Mouse (Mus musculus) 3134 (cell line): Measurements from ENCODE around the gene Rmi2.
A peak's percentile ranks its signal among the peaks of the same experiment; 100 is the strongest.
"Not testable (repeated sequence)": the region's sequence is repeated elsewhere in the genome, so short reads cannot be mapped to it uniquely, and the experiment has no call there.

Experiments used
- DNase-seq: peaks from one replicate; pipeline ENCODE4 v3.0.0-alpha.2; 2011; ENCODE audit warnings: low spot score; ENCODE audit not compliant: insufficient read length; ENCODE audit errors: extremely low read depth

The Rmi2 gene

DNA sequence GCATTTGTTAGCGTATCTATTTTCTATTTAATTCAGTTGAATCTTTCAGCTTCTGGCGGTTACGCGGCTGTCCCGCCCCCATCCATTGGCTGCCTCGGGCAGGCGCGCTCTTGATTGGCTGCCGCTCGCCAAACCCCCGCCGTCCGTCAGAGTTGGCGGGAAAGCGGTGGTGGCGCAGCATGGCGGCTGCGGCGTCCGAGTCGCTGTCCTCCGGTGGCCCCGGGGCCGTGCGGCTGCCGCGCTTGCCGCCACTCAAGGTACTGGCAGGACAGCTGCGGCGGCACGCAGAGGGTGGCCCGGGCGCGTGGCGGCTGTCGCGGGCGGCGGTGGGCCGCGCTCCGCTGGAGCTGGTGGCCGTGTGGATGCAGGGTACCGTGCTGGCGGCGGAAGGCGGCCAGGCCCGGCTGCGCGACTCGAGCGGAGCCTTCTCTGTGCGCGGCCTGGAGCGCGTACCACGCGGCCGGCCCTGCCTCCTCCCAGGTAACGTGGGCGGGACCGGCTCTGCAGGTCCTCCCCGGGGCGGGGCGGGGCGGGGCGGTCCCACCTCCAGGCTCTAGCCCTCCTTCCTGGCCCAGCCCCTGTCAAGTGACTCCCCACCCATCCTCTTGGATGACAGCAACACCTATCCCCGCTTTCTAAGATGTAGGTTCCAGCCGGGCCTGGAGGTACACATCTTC is at the start of gene Rmi2:
Rmi2 (plus strand) TSS at position 149 of the 677 bp plus-strand sequence.
- peak; percentile 88 for DNase-seq

DNA sequence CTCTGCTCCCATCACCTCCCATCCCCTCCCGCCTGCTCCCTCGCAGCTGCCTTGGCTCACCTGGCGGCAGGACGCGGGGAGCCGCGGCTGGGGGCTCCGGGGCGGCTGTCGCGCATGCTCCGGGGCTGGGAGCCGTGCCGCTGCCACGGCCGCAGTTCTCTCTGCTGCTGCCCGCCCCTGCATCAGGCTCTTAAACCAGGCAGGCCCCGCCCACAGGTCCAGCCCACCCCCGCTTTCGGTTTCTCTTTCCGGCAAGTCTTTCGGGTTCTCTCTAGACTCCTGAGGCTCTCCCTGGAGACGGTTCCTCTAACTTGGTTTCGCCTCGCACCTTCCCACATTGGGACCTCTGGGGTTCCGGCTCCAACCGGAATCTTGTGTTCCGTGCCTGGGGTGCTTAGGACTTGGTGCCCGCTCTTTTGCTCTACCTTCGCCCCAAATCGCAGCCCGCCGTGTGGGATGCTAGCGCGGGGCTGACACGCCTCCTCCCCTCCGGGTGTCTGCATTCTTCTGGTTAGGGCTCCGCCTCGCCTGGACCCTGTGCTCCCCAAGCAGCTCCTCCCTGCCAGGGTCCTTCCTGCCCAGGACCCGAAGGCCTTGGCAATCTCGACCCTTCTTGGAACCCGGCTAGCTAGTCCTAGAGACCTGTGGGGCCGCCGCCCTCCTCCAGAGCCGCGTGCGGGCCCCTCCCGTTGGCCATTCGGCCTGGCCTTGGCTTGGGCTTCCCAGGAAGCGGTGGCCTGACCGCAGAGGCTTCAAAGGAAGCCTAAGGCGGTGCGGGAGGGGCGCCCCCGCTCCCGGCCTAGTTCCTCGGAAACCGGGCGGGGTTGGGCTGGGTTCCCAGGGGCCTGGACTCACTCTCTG is 49.3 kb upstream of the Rmi2 start, which contains the start of gene Socs1:
Socs1 (minus strand) TSS at position 166 of the 861 bp plus-strand sequence.
- peak; percentile 97 for DNase-seq

DNA sequence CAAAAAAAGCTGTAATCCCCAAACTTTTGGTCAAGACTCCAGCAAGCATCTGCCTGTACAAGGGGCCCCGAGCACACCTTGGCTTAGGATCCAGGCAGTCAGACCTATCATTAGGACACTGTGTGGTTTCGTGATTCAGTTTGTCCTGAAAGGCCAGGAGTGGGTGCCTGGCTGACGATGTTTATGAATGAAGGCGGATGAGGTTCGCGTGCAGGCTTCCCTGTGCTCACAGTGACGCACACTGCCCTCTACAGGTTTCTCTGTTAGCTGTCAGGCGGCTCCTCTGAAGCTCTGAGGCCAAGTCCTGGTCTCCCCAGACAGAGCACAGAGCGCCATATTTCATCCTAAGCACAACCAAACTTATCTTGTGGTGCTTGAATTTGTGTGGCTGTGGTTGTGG is 48.6 kb upstream of the Rmi2 start:
- DNase-seq = no peak

DNA sequence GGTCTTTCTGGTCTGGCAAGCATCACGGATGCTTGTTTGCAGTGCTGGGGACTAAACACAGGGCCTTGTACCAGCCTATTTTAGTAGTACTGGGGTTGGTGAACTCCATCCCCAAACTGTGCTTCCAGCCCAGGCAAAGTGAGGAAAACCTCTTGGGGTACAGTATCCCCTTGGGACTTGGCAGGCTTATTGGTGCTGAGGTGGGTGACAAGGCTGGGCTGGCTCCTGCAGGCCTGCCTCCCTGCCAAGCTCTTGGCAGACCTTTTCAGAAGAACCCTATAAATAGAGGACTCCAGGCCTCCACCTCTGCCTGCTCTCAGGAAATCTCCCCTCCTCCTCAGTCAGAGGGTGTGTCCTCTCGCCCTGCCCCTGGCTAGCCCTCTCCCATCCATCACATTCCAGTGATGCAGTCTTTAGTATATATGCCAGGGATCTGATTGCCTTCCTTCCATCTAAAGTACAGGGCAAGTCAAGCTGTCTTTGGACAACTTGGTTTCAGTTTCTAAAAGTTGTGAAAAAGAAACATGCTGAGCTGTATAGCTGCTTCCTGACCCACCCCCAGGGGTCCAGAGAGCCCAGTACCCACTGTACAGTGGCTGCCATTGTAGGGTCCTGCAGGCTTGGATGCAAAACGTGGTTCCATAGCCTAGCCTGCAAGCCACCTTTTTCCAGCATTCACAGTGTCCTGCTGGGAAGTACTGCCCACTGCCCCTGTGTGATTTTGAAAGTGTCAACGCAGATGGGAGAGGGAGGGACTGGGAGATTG is 47.9 kb upstream of the Rmi2 start:
- no peak for DNase-seq

DNA sequence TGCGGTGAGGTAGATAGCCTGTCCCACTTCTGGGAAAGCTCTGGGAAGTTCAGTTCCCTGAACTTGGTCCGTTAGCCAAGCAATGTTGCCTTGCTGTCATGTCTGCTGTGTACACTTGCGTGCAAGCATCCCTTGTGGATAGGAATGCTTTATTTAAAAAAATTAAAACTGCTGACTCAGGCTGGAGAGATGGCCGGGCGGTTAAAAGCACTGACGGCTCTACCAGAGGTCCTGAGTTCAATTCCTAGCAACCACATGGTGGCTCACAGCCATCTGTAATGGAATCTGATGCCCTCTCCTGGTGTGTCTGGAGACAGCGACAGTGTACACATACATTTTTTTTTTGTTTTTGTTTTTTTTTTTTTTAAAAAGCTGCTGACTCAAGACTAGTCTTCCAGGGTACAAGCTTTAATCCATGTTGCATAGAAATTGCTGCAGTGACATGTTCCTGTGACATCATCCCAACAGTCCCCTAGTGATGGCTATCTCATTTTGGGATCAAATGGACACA is 47.3 kb upstream of the Rmi2 start:
- DNase-seq = no peak

DNA sequence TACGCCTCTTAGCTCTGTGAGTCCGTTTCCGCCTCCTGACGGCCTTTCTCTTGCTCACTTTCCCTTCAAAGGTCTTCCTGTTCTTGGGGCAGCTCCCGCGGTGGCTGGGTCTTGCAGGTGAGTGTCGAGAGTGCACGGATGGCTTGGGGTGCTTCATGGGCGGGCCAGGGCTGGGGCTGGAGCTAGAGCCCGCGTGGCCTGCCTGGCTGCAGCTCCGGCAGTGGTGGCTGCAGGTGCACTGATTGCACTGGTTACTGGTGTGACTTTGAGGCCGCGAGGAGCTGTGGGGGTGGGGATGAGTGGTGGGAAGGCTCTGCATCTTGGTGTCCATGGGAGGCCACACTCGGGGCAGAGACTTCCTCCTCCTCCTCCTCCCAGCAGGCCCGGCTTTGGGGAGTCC is 46.6 kb upstream of the Rmi2 start, which contains the start of gene Tnp2:
Tnp2 (minus strand) TSS at position 390 of the 400 bp plus-strand sequence.
- no peak for DNase-seq

DNA sequence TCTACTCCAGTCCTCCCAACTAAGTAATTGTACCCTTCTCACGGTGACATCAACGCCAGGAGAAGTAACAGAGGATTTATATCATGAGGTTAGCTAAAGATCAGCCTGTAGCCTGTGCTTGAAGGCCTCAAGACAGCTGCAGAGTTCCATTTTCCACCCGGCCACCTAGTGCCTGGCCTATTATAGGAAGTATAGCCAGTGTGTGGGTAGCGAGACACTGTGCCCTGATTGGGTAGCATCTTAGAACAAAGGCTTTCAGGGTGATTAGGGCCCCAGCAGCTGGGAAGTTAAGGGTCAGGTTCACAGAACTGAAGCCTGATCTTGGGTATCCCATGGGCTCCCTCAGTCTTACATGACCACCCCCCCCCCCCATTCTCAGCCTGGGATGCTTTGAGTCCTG is 46.0 kb upstream of the Rmi2 start:
- DNase-seq = no peak

DNA sequence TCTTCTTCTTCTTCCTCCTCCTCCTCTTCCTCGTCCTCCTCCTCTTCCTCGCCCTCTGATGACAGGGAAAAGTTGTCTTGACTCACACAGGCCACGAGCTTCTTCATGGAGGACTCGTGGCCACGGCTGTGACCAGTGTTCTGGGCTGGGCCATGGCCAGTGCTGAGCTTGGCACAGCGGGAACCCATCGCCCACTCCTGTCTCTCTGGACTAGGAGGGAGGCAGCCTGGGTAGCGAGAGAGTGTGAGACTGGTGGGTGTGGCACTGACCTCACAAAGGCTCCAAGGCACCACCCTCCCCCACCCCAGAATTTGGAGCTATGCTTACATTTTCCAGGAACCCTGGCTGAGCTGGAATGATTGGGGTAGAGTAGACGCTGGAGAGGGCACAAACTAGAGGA is 44.2 kb upstream of the Rmi2 start, which contains the start of gene Prm3:
Prm3 (minus strand) TSS at position 213 of the 400 bp plus-strand sequence.
- no peak for DNase-seq

DNA sequence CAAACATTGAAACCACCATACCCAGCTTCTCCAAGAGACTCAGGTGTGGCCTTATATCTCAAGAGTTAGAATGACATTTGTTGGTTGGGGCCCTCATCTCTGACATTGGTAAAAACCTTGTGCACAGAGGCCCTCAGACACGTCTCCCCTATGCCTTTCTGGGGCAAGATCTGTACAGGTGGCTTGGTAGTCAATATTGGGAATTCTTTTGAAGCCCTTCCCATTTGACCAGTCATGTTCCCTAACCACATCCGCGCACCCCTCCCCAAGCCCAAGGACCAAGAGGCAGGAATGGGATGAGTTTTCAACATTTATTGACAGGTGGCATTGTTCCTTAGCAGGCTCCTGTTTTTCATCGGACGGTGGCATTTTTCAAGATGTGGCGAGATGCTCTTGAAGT is 38.8 kb upstream of the Rmi2 start, which contains the start of gene Prm2:
Prm2 (minus strand) TSS at position 101 of the 400 bp plus-strand sequence.
- DNase-seq = no peak

DNA sequence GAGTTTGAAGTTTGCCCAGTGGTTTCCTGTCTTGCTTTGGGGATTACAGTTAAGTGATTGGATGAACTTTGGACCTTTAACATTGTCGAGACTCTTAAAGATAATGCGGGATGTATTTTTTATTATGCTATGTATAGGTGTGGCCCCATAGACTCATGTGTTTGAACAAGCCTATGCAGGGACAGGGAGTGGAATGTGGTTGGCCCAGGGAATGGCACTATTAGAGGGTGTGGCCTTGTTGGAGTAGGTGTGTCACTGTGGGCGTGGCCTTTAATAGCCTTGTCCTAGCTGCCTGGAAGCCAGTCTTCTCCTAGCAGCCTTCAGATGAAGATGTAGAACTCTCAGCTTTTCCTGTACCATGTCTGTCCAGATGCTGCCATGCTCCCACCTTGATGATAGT is 32.4 kb upstream of the Rmi2 start:
- DNase-seq = not testable (repeated sequence)

DNA sequence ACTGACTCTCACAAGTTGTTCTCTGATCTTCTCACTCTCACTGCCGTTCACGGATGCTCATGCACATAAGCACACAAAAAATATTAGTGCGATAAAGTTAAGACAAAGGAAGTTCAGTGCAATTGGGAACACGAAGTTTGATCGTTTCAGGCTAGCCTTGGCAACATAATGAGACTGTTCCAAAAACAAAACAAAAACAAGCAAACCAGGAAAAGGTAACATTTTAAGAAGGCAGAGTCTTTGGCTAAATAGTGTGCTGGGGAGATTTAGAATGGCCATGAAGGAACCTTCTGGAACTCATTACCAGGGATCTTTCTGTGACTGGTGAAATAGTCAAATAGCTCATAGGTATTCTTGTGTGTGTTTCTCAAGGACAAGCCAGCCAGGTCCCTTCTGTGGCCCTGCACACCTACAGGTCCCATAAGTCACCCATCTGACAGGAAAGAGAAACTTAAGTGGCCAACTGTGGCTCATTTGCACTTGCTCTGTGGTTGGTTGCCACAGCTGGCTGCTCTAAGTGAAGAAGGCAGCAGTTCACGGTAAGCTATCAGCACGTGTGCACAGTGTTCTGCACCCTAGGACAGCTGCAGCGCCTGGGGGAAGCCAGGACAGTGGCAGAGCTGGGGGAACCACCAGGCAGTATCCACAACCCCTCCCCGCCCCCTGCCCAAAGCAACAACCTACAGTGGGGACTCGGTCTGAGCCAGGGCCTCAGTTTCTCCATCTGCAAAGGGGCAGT is 28.9 kb upstream of the Rmi2 start, which contains the start of gene Prm1:
Prm1 (minus strand) TSS at position 51 of the 739 bp plus-strand sequence.
- DNase-seq = no peak

DNA sequence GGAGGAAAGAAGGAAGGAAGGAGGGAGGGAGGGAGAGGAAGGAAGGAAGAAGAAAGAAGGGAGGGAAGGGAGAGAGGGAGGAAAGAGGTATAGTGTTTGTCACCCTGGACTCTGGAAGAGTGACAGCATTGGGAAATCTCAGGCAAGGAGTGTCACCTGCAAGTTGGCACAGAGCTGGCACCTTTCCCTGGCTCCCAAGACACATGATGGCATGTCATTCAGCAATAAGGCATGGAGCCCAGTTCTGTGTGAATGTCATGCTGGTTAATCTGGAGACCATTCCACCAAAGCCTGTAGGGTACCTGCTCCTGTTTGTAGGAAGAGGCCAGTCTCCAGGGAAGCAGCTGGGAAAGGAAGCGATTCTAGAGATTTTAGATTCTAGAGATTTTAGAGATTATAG is 24.5 kb upstream of the Rmi2 start:
- no peak for DNase-seq

DNA sequence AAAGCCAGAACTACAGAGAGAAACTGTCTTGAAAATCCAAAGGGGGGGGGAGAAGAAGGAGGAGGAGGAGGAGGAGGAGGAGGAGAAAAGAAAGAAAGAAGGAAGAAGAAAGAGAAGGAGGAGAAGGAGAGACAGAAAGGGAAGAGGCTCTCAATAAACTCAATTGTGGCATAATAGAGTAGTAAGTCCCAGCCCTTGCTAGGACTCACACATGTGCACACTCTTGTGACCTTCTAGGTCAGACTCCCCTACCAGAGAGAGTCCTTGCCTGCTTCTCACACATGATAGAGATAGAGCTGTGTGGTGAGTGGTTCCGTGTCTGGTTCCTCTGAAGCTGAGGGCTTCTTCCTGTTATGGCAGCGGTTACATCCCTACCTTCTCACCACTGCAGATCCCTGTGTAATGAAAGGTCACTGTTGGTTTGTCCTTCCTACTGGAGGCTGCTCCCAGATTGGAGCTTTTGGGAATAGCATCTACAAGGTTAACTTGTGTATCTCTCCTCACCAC is 21.9 kb upstream of the Rmi2 start, which contains the start of gene Gm11172:
Gm11172 (plus strand) TSS at position 51 of the 507 bp plus-strand sequence.
- DNase-seq = no peak

DNA sequence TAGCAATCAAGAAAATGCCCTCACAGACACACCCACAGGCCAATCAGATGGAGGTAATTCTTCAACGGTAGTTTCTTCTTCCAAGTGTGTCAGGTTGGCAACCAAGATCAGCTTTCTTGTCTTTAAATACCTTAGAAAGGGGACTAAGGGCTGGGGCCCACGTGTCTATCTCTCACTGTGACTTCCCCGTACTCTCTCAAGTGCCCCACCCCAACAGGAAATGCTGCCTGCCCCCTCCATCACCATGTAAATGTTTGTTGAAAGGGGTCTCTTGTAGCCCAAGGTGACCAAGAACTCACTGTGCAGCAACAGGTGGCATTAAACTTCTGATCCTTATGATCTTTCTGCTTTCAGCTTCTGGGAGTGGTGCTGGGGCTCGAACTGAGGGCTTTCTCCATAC is 21.1 kb upstream of the Rmi2 start:
- no peak for DNase-seq

DNA sequence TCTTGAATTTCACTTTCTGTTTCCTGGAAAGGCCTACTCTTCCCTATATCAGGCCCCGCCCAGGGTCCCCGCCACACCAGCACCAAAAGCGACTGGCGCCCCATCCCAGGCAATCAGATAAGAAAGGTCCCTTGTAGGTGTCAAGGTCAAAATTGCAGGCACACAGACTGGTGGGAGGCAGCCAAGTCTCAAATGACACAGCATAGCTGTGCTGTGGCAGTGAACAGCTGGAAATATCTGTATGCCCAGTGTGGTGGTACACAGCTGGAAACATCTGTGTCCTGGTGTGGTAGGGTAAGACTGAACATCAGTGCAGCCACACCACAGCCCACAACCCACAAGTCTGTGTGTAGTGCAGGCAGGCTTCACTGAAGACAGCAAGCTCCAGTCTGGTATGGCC is 20.0 kb upstream of the Rmi2 start:
- DNase-seq = peak; percentile 42

DNA sequence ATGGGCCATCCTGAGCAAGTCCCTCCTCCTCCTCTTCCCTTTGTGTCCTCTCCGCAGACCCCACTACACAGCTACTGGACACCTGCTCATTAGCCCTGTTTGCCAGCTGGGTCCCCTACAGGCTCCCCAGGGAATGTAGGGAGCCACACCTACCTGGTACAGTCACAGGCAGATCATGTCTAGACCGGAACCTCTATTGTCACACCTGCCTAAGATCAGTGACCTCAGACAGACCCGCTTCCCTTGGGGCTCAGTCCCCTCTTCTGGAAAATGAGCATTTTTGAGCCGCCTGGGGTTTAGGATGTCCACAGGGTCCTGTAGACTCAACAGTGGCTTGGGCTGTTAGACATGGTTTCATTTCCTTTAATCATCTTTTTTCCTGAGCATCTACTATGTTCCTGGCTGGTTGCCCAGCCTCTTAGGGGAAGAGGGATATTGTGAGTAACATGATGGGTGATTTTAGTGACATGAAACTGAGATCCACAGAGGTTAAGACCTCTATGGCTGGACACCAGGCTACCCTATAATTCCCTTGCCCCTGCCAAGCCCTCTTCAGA is 16.2 kb upstream of the Rmi2 start:
- no peak for DNase-seq

DNA sequence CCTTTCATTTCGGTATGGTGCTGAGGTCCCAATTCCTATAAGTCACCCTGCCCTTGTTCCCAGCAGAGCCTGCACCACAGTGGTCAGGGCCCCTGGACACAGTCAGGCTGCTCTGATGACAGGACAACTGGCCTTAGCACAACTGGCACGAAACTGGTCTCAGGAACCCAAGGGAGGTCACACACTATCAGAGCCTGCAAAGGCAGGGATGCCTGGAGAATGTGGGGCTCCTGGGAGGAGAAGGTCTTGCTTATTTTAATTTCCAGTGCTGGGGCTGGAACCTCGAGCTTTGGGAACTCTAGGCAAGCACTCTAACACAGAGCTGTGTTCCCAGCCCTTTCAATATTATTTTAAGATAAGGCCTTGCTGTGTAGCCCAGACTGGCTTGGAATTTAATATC is 14.9 kb upstream of the Rmi2 start:
- no peak for DNase-seq

DNA sequence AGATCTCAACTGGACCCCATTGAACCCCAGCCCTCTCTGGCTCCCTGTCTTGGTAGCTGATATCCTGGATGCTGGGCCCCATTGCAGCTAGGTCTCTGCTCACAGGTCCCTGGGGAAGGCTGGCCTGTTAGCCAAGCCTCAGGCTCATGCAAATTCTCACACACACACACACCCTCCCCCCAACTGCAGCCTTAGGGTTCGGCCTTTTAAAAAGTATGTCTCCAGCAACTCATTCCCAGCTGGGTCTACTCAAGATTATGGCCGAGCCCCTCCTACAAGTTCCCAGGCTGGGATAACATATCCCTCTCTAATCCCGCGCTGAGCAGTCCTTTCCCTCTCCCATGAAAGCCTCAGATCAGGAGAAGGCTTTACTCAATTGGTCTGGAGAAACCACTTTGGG is 13.5 kb upstream of the Rmi2 start:
- no peak for DNase-seq

DNA sequence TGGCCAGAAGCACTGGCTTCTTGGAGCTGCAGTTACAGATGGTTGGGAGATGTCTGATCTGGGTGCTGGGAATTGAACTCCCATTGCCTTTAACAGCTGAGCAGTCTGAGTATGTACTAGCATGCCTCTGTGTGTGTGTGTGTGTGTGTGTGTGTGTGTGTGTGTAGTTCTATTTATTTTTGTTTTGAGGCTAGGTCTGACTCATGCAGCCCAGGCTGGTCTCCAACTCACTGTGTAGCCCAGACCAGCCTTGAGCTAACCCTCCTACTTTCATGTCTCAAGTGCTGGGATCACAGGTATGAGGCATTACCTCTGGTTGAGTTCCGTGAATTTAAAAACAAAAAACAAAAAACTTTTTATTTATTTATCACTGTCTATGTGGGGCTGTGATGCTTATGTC is 10.3 kb upstream of the Rmi2 start:
- DNase-seq = peak; percentile 51
